In genomic region chr16:64771431-64771818, GRCm38 (mm10) we compare ENCODE assay signal across 8 mouse cellular contexts. TPM values are rescaled to one million over a fixed set of nuclear protein-coding genes. Genes with fewer than 3 reads are reported as not detected.
DNase-seq lines count a peak whose midpoint lies in the region; ATAC-seq and TF ChIP-seq lines count a peak whose summit lies in the region.

No protein-coding gene starts in this region.

- peaks cover 9% of the 10 kb centered on the region; the same call in 1 of the 2 replicates for H3K36me3 ChIP-seq in kidney, embryonic 16.5 days (ENCODE audit: insufficient read depth, low read length)
- H3K36me3 ChIP-seq in hindbrain, embryonic 15.5 days, result peaks cover under 1% of the 10 kb centered on the region; the same call in 1 of the 2 replicates
- no peaks in the 10 kb centered on the region for H3K36me3 ChIP-seq in midbrain, postnatal 0 days (ENCODE audit: insufficient read depth, low read length)

- no peak for DNase-seq in kidney, adult 8-10 months
- peak; percentile 25 for DNase-seq in cerebellum, adult 8-10 months
- no peak for DNase-seq in midbrain, postnatal 0 days (ENCODE audit: low spot score)
- no peak for DNase-seq in adrenal gland, postnatal 36 days
- no peak for DNase-seq in kidney, postnatal 10 days
- DNase-seq in urinary bladder, postnatal 36 days (ENCODE audit: low spot score in 2 of 2), result no peak

- H3K27me3 ChIP-seq in kidney, embryonic 16.5 days (ENCODE audit: insufficient read depth, low read length), result no peaks in the 10 kb centered on the region
- no peaks in the 10 kb centered on the region for H3K27me3 ChIP-seq in hindbrain, embryonic 15.5 days
- no peaks in the 10 kb centered on the region for H3K27me3 ChIP-seq in midbrain, postnatal 0 days (ENCODE audit: insufficient read depth, low read length)

- H3K9me3 ChIP-seq in kidney, embryonic 16.5 days (ENCODE audit: low read length), result no peaks in the 10 kb centered on the region
- H3K9me3 ChIP-seq in hindbrain, embryonic 15.5 days, result no peaks in the 10 kb centered on the region
- H3K9me3 ChIP-seq in midbrain, postnatal 0 days (ENCODE audit: low read length), result no peaks in the 10 kb centered on the region

- peak overlapping the region; percentile 59 for H3K4me2 ChIP-seq in kidney, embryonic 16.5 days (replicated peaks; ENCODE audit: low read depth, low read length)
- peak overlapping the region; percentile 59 for H3K4me2 ChIP-seq in hindbrain, embryonic 15.5 days
- peak overlapping the region; percentile 53 for H3K4me2 ChIP-seq in midbrain, postnatal 0 days (ENCODE audit: low read depth, low read length, poor library complexity, severe bottlenecking)

- no peak overlapping the region; the same call in 1 of the 2 replicates for H3K27ac ChIP-seq in kidney, embryonic 16.5 days (ENCODE audit: low read length)
- peak overlapping the region; percentile 91 for H3K27ac ChIP-seq in hindbrain, embryonic 15.5 days (replicated peaks)
- peak overlapping the region; percentile 86; the same call in 1 of the 2 replicates for H3K27ac ChIP-seq in midbrain, postnatal 0 days (ENCODE audit: low read depth, low read length)

- no peak for ATAC-seq in kidney, embryonic 16.5 days (ENCODE audit: low FRiP score, low TSS enrichment)
- ATAC-seq in hindbrain, embryonic 15.5 days (ENCODE audit: low FRiP score, low read depth), result no peak
- ATAC-seq in midbrain, postnatal 0 days (ENCODE audit: low FRiP score), result no peak

- WGBS in kidney, embryonic 16.5 days, result 89% methylated on average over 2 of the region's 2 CpGs
- WGBS in hindbrain, embryonic 15.5 days, result 81% methylated on average over 2 of the region's 2 CpGs
- 88% methylated on average over 2 of the region's 2 CpGs for WGBS in midbrain, postnatal 0 days

- TF ChIP-seq CTCF in midbrain, postnatal 0 days (IDR thresholded peaks at IDR 0.05), result no peak

- peak overlapping the region; percentile 83 for H3K4me3 ChIP-seq in kidney, embryonic 16.5 days (ENCODE audit: low read length)
- peak overlapping the region; percentile 94 for H3K4me3 ChIP-seq in hindbrain, embryonic 15.5 days
- H3K4me3 ChIP-seq in midbrain, postnatal 0 days (ENCODE audit: low read depth, low read length), result peak overlapping the region; percentile 83

- H3K4me1 ChIP-seq in kidney, embryonic 16.5 days (ENCODE audit: insufficient read depth, low read length), result peaks cover 10% of the 10 kb centered on the region; the same call in 1 of the 2 replicates
- peaks cover 20% of the 10 kb centered on the region for H3K4me1 ChIP-seq in hindbrain, embryonic 15.5 days (replicated peaks)
- H3K4me1 ChIP-seq in midbrain, postnatal 0 days (ENCODE audit: insufficient read depth, low read length), result no peaks in the 10 kb centered on the region

- H3K9ac ChIP-seq in kidney, embryonic 16.5 days (replicated peaks; ENCODE audit: low read length), result peak overlapping the region; percentile 89
- H3K9ac ChIP-seq in hindbrain, embryonic 15.5 days, result no peak overlapping the region
- H3K9ac ChIP-seq in midbrain, postnatal 0 days (replicated peaks; ENCODE audit: low read length, poor library complexity, severe bottlenecking), result peak overlapping the region; percentile 86; the same call in 1 of the 2 replicates

RNA-seq across cellular contexts. Expression of gene 4930453N24Rik, which starts 0.5 kb away (rescaled TPM):
- 20.4 and 21.3 TPM in 2 replicates for polyA plus RNA-seq in kidney, embryonic 16.5 days (2015; fragmentation: Nextera tagmentation; extraction: Ambion mirVana)
- 17.0 and 18.8 TPM in 2 replicates for polyA plus RNA-seq in hindbrain, embryonic 15.5 days (2015; fragmentation: Nextera tagmentation; extraction: Ambion mirVana)
- total RNA-seq in midbrain, postnatal 0 days (2014; rRNA removed), result 14.2 and 19.5 TPM in 2 replicates
- 16.0 and 18.1 TPM in 2 replicates for polyA plus RNA-seq in midbrain, postnatal 0 days (2015; fragmentation: Nextera tagmentation; extraction: Ambion mirVana)
- 10 to 100 TPM; 27.7 to 31.7 TPM for total RNA-seq in adrenal gland, postnatal 36 days (2021)
